Mouse (Mus musculus) c-Kit-positive CD71-positive TER-119-positive erythroid progenitor cells, embryonic 14.5 days (primary cell): ENCODE measurements around the gene Nxnl1.
"Not testable (repeated sequence)": the region's sequence is repeated elsewhere in the genome, so short reads cannot be mapped to it uniquely, and the experiment has no call there.

Experiments used
- DNase-seq: peaks from one replicate; pipeline ENCODE4 v3.0.0-alpha.2; 2013; ENCODE audit warnings: low spot score

The Nxnl1 gene

GRCm38 (mm10) chr8:71554644-71555043 is 11.8 kb downstream of the Nxnl1 start:
- no peak for DNase-seq

DNA sequence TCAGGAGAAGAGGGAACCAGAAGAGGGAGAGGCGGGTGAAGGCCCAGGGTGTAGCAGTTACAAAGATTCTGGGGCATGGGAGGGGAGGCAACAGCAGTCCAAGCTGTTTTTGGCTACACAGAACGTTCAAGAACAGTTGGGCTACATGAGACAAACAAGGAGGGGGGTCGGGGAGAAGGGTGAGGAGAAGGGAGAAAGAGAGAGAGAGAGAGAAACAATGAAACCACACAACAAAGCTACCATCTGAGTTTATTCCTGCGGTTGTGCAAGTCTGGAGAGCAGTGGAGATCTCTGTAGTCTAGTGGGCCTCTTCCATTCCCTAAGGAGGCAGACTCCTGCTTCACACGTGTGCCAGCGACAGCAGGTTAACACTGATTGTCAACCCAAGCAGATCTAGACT is 12.4 kb downstream of the Nxnl1 start:
- no peak for DNase-seq

GRCm38 (mm10) chr8:71552770-71553169 is 13.6 kb downstream of the Nxnl1 start:
- DNase-seq: no peak

DNA sequence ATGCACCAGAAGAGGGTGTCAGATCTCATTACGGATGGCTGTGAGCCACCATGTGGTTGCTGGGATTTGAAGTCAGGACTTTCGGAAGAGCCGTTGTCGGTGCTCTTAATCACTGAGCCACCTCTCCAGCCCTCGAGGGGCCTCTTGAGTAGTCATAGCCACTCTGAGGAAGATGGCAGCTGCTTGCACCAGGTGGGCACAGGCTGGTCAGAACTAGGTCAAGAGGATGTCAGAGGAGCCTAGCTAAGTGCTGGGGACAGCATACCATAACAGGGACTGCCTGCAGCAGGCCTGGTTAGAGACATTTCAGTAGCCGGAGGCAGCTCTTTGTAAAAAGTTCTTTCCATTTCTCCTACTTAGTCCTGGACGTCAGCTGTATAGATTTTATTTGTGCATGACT is 15.6 kb downstream of the Nxnl1 start:
- no peak for DNase-seq

- no peak for DNase-seq
Measured at GRCm38 (mm10) chr8:71547590-71547989, 18.8 kb downstream of the Nxnl1 start.

DNA sequence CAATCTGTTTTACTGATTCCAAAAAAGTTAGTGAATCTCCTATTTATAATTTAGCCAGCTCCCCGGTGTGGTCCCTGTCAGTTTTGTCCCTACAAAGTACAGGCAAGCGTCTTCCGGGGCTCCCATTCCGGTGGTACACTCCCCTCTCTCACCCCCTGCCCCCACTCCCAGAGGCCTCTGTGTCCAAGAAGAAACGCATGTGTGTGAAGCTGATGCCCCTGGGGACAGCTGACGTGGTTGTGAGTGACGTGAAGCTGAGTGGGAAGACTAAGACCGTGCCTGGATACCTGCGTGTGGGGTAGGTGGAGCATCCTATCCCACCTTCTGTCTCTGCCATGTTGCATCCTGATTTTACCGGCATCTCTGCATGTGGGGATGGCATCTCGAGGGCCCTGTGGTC is 21.3 kb downstream of the Nxnl1 start:
- no peak for DNase-seq

DNA sequence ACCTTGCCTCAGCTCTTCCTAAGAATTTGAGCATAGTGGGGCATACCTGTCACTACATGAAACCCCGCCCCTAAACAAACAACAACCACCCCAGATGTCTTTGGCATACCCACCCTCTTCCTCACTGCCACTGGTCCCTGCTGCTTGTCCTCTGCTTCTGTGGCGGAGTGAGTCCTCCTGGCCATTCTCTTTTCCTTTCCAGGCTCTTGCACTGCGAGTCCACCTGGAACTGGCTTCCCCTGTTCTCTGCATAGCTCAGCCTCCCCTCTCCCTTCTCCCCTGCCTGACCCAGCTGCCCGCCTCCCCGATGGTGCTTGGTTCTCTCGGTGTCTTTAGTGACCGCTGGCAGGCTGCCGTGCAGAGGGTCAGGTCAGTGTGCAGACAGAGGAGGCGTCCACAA is 22.6 kb downstream of the Nxnl1 start:
- no peak for DNase-seq

GRCm38 (mm10) chr8:71542632-71543343 is 23.6 kb downstream of the Nxnl1 start, which contains the start of gene Mvb12a:
Mvb12a (plus strand) TSS chr8:71542922.
- peak; percentile 93 for DNase-seq

GRCm38 (mm10) chr8:71537028-71537867 is 29.2 kb downstream of the Nxnl1 start, which contains the start of gene Bst2:
Bst2 (minus strand) TSS chr8:71537456.
- peak; percentile 94 for DNase-seq

DNA sequence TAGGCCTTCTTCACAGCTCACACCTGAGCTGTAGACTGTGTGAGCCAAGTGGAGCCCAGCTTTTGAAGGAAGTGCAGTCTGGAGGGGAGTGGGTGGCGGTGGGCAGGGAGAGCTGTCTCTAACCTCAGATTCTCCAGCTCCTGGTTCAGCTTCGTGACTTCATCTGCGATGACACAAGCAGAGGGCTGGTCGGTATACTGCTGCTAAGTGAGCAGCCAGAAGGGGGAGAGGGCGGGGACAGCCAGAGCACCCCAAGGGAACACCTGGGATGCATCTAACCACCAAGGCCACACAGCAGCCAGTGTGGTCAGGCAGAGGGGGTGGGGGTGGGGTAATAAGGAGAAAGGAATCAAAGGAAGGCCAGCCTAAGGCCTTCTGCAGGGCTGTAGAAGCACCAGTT is 30.7 kb downstream of the Nxnl1 start:
- no peak for DNase-seq

- DNase-seq: no peak
Measured at GRCm38 (mm10) chr8:71534263-71534810, 32.1 kb downstream of the Nxnl1 start.

GRCm38 (mm10) chr8:71530735-71531467 is 35.5 kb downstream of the Nxnl1 start:
- not testable (repeated sequence) for DNase-seq

DNA sequence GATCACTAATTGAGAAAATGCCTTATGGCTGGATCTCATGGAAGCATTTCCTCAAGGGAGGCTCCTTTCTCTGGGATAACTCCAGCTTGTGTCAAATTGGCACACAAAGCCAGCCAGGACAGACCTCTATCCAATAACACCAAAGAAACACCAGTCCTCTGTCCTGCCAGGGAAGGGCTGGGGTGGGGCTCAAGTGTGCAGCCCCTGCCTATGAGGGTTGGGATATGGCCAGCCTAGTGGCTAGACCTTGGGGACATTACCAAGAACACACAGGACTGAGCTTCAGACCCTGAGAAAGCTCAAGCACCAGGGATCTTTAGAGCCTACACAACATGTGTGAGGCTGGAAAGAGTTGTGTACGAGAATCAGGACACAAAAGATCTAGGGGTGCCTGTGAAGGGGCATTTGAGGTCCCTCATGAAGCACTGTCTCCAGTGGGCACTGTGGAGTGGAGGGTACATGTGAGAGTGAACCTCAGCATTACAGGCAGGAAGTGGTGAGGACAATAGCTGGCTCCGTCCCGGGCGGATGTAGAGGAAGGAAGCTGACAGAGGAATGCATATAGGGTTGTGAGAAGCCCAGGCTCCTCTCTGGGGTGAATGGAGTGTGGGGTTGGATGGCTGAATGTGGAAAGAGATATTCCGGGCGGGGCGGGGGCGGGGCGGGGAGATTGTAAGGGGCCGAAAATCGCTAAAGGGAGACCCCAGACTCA is 37.9 kb downstream of the Nxnl1 start:
- no peak for DNase-seq

DNA sequence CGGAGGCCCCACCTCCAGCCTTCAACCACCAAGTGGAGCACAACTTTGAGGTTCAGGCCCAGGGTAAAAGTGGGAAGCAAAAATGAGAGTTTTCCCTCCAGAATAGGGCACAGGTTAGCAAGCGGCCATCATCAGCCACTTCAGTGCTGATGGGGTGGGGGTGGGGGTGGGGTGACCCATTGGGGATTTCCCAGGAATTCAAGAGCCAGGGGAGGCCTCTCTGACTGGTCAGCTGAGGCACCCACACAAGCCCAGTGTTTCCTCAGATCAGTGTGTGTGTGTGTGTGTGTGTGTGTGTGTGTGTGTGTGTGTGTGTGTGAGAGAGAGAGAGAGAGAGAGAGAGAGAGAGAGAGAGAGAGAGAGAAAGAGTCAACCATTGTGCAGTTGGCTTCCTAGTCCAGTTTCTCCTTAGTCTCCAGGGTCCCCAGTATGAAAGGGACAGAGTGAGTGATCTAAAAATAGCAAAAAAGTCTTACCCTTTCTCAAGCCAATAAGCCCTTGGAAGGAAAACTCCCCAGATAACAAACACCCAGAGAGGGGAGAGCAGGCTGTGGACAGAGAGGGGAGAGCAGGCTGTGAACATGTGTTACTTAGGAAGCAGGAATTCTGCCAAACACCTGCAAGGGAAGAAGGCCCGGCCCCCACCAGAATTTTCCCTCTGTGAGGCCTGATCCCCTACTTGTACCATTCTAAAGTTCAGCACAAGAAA is 39.1 kb downstream of the Nxnl1 start:
- DNase-seq: no peak

GRCm38 (mm10) chr8:71526272-71526671 is 40.1 kb downstream of the Nxnl1 start:
- DNase-seq: no peak

- no peak for DNase-seq
Measured at GRCm38 (mm10) chr8:71525226-71526050, 41.0 kb downstream of the Nxnl1 start, which contains the start of gene Ccdc194. Ccdc194 (minus strand) TSS chr8:71525711.

GRCm38 (mm10) chr8:71521634-71522033 is 44.8 kb downstream of the Nxnl1 start:
- peak; percentile 83 for DNase-seq

GRCm38 (mm10) chr8:71519037-71519825 is 47.2 kb downstream of the Nxnl1 start:
- peak; percentile 57 for DNase-seq

- no peak for DNase-seq
Measured at GRCm38 (mm10) chr8:71516786-71517185, 49.6 kb downstream of the Nxnl1 start.
